Mouse (Mus musculus) macrophage (primary cell): ENCODE data around the gene Nova2. TPM values are rescaled to one million over a fixed set of nuclear protein-coding genes. Genes with fewer than 3 reads are reported as not detected.

Experiments
- H3K27ac ChIP-seq: fragments of 350-480 bp; formaldehyde crosslinking; 2 replicates; pipeline ENCODE4 v1.9.0; 2021
- H3K36me3 ChIP-seq: fragments of 350-480 bp; formaldehyde crosslinking; 2 replicates; pipeline ENCODE4 v1.9.0; 2021; ENCODE audit errors: inconsistent target
- H3K4me3 ChIP-seq: fragments of 350-480 bp; formaldehyde crosslinking; 2 replicates; pipeline ENCODE4 v1.9.0; 2021; ENCODE audit errors: inconsistent target
- H3K79me2 ChIP-seq: fragments of 350-480 bp; formaldehyde crosslinking; 2 replicates; pipeline ENCODE4 v1.9.0; 2021; ENCODE audit errors: inconsistent target
- WGBS: methylation state at CpG from one replicate; pipeline ENCODE4 v1.1.7; 2026; ENCODE audit warnings: inconsistent platforms; ENCODE audit not compliant: missing documents; 5-methylcytosine and 5-hydroxymethylcytosine counted together
- polyA plus RNA-seq: library from polyadenylated mRNA; stranded (reverse); fragments of 250-400 nt; gene quantifications from 3 replicates; pipeline ENCODE4 v1.2.4, GENCODE M21; 2018; ENCODE audit warnings: inconsistent platforms

Nova2 gene
- polyA plus RNA-seq, 1 experiment from 2014 or later, result 0.01 TPM

DNA sequence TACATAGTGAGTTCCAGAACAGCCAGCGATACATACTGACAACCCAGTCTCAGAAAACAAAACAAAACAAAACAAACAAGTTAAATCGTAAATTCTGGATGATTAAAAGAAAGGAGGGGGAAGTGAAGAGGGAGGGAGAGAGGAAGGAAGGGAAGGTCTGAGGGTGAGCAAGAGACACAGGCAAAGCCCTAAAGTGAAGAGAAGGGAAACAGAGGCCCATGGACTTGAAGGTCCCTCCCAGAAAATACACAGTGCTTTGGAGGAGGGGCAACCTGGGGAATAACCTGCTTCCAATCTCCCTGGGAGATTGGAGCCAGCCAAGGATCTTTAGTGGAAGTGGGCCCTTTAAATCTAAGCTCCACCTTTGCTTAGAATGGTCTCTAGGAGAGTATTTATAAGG is 61.4 kb downstream of the Nova2 start, which contains the start of gene Nanos2:
Gene Nanos2 (plus strand): TSS at position 301 of the 400 bp plus-strand sequence.
- 47% methylated on average over 2 of the region's 2 CpGs for WGBS
- Histone ChIP-seq H3K4me3 (no peak within 1 kb of the TSS), H3K36me3 (no peaks in the 10 kb centered on the region), H3K79me2 (no peaks in the 10 kb centered on the region), H3K27ac (no peak within 1 kb of the TSS)

DNA sequence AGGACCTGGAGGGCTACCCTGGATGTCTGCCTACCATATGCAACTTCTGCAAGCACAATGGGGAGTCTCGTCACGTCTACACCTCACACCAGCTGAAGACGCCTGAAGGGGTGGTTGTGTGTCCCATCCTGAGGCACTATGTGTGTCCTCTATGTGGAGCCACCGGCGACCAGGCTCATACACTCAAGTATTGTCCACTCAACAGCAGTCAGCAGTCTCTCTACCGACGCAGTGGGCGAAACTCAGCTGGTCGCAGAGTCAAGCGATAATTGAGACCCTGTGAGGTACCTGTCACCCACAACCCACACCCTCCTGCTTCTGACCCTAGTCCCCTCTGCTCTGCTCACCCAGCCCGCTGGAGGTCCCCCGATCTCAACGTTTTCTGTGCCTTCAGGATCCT is 62.1 kb downstream of the Nova2 start:
- H3K79me2 ChIP-seq, result no peaks in the 10 kb centered on the region
- H3K36me3 ChIP-seq, result no peaks in the 10 kb centered on the region
- WGBS, result 82% methylated on average over 13 of the region's 13 CpGs
- H3K4me3 ChIP-seq, result no peak overlapping the region
- H3K27ac ChIP-seq, result no peak overlapping the region

DNA sequence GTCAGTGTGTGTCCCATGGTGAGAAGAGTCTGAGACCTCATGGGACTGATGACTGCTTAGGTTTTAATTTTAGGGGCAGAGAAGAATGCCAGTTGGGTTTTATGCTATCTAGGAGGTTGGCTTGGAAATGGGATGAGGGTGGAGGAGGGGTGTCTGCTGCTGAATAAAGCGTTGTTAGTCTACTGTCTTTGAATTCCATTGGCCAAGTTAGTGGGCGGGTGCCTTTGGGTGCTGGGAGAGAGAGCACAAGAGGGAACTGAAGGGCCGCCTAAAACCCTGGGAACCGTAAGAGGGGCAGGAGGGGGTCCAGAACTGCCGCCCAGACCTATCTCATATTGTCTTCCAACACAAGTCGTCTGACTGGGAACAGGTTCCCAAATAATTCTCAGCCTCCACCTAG is 63.1 kb downstream of the Nova2 start:
- Histone ChIP-seq H3K79me2 (no peaks in the 10 kb centered on the region), H3K4me3 (no peak overlapping the region), H3K27ac (no peak overlapping the region), H3K36me3 (no peaks in the 10 kb centered on the region)
- WGBS, result 84% methylated on average over 6 of the region's 6 CpGs

DNA sequence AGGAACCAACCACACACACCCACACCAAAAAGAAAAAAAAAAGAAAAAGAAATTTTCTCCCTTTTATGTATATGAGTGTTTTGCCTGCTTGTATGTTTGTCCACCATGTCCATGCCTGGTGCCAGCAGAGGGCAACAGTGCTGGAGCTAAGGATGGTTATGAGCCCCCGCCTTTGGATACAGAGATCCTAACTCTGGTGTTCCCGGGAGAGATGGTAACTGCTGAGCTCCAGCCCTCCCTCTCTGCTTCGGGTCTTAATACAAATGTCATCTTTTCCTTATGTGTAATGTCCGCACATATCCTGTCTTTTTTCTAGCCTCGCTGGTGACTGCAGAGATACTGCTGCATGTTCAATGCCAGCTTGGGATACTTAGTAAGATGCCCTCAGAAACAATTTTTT is 64.3 kb downstream of the Nova2 start:
- Histone ChIP-seq H3K27ac (no peak overlapping the region), H3K4me3 (no peak overlapping the region), H3K36me3 (peaks cover 8% of the 10 kb centered on the region), H3K79me2 (no peaks in the 10 kb centered on the region)
- WGBS, result 27% methylated on average over 5 of the region's 5 CpGs

DNA sequence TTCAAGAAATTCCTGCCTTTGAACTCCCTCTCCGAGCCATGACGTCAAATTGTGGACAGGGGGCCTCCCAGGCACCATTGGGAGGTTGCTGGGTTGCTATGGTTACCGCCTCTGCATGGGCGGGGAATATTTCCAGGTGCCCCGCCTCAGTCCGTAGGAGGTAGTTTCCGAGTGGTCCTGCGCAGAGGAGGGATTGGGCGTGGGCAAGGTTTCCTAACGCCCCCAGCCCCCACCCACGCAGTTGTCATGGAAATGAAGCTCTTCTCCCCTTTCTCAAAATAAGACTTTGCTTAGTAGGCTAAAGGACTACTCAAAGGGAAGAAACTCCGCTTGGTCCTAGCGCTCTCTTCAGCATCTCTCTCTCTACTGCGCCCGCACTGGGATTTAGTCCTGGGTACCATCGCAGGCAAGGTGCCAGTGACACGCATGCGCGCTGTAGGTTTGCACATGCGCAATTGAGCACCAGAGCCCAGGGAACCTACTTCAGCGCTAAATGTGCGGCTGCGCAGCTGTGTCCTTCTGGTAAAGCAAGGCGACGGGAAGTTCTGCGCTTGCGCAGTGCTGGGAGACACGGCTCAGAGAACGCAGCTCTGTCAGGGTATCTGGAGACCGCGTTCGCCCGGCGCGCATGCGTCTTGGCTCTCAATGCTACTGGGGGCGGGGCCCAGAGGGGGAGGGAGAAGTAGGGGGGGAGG is 65.1 kb downstream of the Nova2 start, which contains the start of gene Mypop:
Gene Mypop (plus strand): TSS at position 645 of the 695 bp plus-strand sequence.
- H3K36me3 ChIP-seq, result peaks cover 16% of the 10 kb centered on the region
- peak within 1 kb of the TSS; percentile 3; the same call in 1 of the 2 replicates for H3K4me3 ChIP-seq
- H3K79me2 ChIP-seq, result no peaks in the 10 kb centered on the region
- 2% methylated on average over 34 of the region's 37 CpGs for WGBS
- H3K27ac ChIP-seq, result no peak within 1 kb of the TSS

DNA sequence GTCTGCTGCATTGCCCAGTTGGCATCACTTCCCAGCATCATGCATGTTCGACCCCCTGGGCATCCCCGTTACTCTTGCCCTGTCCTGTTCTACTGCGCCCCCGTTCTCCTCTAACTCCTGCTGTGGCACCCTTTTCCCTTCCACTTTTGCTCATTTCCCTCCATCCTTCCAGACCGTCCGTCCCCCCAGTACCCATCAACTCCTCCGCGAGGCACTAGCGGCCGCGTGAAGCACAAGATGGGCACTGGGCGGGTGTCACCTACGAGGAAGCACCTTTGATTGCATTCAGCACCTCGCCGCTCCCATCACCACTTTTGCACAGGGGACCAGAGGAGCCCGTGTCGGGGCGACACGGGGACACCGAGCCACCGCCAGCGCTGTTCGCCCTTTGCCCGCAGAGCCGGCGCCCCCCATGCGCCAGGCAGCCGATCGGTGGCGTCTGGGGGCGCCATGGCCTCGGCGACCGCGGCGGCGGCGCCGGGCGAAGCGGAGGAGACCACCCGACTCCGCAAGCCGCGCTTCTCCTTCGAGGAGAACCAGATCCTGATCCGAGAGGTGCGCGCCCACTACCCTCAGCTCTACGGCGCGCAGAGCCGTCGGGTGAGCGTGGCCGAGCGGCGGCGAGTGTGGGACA is 66.1 kb downstream of the Nova2 start:
- 4% methylated on average over 58 of the region's 59 CpGs for WGBS
- peak overlapping the region; percentile 3; the same call in 1 of the 2 replicates for H3K4me3 ChIP-seq
- no peak overlapping the region for H3K27ac ChIP-seq
- peaks cover 26% of the 10 kb centered on the region for H3K36me3 ChIP-seq
- no peaks in the 10 kb centered on the region for H3K79me2 ChIP-seq

DNA sequence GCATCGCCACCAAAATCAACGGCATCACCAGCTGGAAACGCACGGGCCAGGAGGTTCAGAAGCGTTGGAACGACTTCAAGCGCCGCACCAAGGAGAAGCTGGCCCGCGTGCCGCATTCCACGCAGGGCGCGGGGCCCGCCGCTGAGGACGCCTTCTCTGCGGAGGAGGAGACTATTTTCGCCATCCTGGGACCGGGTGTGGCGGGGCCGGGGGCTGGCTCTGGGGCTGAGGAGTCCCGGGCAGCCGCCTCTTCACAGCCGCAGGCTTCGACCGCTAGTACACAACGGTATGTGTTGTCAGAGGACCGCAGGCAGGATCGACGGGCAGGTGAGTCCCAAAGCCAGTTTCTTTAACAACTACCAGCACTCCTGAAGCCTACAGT is 66.6 kb downstream of the Nova2 start:
- 7% methylated on average over 31 of the region's 31 CpGs for WGBS
- no peaks in the 10 kb centered on the region for H3K79me2 ChIP-seq
- peaks cover 28% of the 10 kb centered on the region for H3K36me3 ChIP-seq
- H3K4me3 ChIP-seq, result no peak overlapping the region
- H3K27ac ChIP-seq, result no peak overlapping the region

DNA sequence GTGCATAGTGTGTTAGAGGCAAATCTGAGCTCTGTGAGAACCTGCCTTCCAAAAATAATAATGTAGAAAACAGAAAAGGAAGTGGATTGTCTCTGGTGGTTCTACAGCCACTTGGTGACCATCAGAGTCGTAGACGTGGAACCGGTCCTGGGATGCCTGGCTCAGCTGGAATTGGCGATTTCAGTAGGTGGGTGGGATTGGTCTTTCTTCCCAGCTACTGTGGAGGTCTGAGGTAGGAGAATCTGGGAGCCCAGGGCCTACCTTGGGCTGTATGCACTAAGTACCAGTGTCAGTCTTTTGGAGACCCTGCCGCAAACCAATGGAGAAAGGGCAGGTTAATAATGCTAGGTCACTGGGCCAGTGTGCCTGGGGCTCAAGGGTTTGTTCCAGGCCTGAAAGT is 67.3 kb downstream of the Nova2 start:
- no peaks in the 10 kb centered on the region for H3K79me2 ChIP-seq
- WGBS, result 93% methylated on average over 5 of the region's 5 CpGs
- no peak overlapping the region for H3K4me3 ChIP-seq
- H3K36me3 ChIP-seq, result peaks cover 31% of the 10 kb centered on the region
- no peak overlapping the region for H3K27ac ChIP-seq

DNA sequence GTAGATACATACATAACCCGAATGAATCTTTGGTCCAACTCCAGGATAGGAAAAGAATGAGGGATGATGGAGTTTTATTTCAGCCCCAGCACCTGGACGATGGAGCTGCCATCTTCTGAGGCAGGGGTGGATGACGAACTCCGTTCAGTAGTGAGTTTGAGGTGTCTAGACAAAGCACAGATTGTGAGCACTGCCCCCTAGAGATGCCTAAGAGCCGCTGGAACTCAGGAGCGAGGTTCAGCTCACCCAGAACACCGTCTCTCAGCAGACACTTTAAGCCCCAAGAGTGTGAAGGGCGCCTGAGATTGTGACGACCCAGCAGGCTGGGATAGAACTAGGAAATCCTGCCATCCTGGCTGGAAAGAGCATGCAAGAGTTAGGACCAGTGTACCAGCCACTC is 73.1 kb downstream of the Nova2 start:
- Histone ChIP-seq H3K36me3 (peaks cover 31% of the 10 kb centered on the region), H3K4me3 (no peak overlapping the region), H3K27ac (no peak overlapping the region), H3K79me2 (peaks cover 33% of the 10 kb centered on the region)
- WGBS, result 79% methylated on average over 9 of the region's 9 CpGs

DNA sequence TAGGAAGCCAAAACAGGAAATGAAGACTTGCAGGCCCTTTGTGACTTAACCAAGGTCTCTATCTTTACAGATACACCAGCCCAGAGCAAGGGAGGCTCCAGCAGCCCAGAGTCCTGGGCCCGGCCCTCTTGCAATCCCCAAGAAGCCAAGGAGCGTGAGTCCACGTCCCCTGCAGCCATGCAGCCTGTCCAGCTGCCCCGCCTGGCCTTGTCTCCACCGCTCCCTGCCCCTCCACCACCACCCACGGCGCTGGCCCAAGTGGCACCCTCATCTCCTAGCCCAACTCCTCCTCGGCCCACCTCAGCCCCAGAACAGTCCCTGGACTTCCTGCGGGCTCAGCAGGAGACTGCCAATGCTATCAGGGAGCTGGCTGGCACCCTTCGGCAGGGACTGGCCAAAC is 74.7 kb downstream of the Nova2 start:
- H3K27ac ChIP-seq, result peak overlapping the region; percentile 68
- peak overlapping the region; percentile 70 for H3K4me3 ChIP-seq
- 40% methylated on average over 10 of the region's 10 CpGs for WGBS
- H3K79me2 ChIP-seq, result peaks cover 40% of the 10 kb centered on the region
- peaks cover 19% of the 10 kb centered on the region for H3K36me3 ChIP-seq

DNA sequence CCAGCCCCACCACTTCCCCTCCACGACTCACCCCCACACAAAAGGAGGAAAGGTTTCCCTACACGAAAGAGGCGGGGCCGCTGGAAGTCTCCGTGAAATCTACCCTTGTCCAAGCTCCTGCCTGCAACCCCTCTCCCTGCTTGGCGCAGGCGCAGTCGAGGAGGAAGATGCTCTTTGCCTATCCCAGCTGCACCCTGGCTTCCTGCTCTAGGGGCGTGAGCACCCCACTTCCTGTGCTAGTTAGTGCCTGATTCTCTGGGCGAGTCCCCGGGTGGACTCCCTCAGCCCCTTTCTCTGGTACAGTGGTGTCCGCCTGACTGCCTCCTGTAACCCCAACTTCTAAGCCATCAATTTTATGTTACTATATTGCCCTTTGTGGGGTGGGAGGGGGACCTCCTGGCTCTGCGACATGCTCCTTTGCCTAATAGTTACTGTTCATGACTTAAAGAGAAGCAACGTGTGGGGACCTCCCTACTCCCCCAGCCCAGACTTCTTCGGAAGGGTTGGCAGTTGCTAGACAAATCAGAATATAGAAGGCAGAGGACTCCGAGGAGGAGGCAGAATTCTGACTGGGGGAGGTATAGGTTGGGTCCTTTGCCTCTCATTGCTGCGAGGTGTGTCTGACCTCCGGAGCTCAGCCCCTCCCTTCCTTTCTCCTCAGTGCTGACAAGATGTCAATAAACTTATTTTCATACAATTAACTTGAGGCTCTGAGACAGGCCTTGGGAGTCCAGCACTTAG is 75.5 kb downstream of the Nova2 start:
- Histone ChIP-seq H3K27ac (peak overlapping the region; percentile 68), H3K4me3 (peak overlapping the region; percentile 70), H3K79me2 (peaks cover 49% of the 10 kb centered on the region), H3K36me3 (peaks cover 10% of the 10 kb centered on the region)
- 4% methylated on average over 18 of the region's 18 CpGs for WGBS

DNA sequence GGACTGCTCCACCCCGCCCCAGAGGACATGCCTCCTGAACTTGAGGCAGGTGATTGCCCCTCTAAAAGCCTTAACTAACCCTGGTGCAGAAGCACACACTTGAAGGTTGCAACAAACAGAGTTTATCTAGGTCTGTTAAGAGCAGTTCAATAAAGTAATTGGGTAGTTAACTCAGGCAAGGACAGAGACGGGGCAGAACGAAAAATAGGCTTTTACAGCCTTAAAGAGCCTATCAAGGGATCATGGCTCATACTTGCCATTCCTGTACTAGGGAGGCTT is 76.1 kb downstream of the Nova2 start:
- H3K36me3 ChIP-seq, result peaks cover 5% of the 10 kb centered on the region
- H3K27ac ChIP-seq, result peak overlapping the region; percentile 68
- 67% methylated on average over 3 of the region's 3 CpGs for WGBS
- H3K4me3 ChIP-seq, result peak overlapping the region; percentile 70
- peaks cover 49% of the 10 kb centered on the region for H3K79me2 ChIP-seq

DNA sequence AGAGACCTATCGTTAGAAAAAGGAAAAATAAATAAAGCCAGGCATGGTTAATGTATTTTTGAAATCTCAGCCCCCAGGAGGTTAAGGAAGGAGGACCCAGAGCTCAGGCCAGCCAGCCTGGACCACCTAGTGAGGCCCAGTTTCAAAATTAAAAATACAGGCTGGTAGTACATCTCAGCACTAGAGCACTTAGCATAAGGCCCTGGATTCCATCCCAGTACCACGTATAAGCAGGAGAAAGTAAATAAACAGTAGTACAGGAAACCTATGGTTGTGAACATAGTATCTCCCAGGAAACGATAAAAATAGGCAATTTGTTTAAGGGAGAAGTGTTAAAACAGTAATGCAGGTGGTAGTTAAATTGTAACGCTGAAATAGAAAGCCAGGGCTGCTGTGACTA is 76.4 kb downstream of the Nova2 start:
- Histone ChIP-seq H3K36me3 (peaks cover 4% of the 10 kb centered on the region; the same call in 1 of the 2 replicates), H3K27ac (peak overlapping the region; percentile 68), H3K79me2 (peaks cover 49% of the 10 kb centered on the region), H3K4me3 (peak overlapping the region; percentile 42)
- 26% methylated on average over 4 of the region's 4 CpGs for WGBS

DNA sequence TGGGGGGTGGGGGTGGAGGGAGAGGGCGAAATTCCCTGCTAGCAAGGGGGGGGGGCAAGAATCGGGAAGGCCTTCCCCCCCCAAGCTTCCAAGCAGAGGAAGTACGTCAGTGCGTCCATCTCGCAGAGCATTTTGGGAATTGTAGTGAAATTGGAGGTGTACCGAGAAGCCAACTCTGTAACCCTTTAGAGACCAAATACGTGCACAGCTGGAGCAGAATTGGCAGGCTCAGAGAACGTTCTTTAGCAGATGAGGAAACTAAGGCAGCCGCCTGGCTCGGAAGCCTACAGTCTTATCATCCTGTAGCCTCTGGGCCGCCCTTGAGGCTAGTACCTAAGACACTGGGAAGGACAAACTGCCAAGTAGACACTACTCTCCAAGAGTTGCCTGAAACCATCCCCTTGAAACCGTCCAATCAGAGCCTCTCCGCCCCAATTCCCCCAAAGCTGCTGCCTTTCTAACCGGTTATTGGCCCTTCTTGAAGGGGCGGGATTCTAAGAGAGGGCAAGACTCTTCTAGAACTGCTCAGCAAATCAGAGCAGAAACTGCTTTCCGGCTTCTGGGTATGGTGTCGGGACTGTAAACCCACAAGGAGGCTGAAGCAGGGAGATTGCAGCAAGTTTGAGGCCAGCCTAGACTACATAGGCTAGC is 77.3 kb downstream of the Nova2 start:
- H3K79me2 ChIP-seq, result peaks cover 49% of the 10 kb centered on the region
- no peaks in the 10 kb centered on the region for H3K36me3 ChIP-seq
- peak overlapping the region; percentile 42 for H3K4me3 ChIP-seq
- peak overlapping the region; percentile 68 for H3K27ac ChIP-seq
- WGBS, result 2% methylated on average over 15 of the region's 17 CpGs
